24 mouse cellular contexts compared by ENCODE assay signal in the genomic region with DNA sequence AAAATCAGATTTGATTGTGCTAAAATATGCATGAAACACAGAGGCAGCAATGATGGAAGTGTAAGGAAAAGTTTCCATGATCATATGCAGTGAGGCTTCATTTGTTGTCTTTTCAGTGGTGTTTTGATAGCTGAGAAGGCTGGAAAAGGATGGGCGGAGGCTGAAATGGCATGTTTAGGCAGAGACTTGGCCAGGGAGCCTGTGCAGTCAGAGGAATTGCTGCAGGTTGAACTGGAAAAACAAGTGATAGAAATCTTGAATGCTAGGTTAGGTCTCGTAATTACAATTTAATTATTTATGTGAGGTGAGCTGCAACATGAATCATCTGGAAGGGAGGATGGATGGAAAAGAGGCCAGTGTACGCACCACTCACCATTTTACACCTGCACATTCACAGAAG. TPM values are rescaled to one million over a fixed set of nuclear protein-coding genes. Genes with fewer than 3 reads are reported as not detected.
DNase-seq lines count a peak whose midpoint lies in the region; ATAC-seq and TF ChIP-seq lines count a peak whose summit lies in the region.
"Had no signal": no experiment of that assay in that cellular context is flagged by ENCODE, and none has a peak within 500 bp of the region (broad histone marks: within the 10 kb centered on the region; RNA-seq: fewer than 3 reads in every experiment).

No protein-coding gene starts in this region.

- no peak overlapping the region for H3K9ac ChIP-seq in kidney, embryonic 15.5 days
- H3K9ac ChIP-seq in limb, embryonic 14.5 days (ENCODE audit: low read depth, low read length, severe bottlenecking) = no peak overlapping the region
- H3K9ac ChIP-seq in embryonic facial prominence, embryonic 15.5 days = no peak overlapping the region
- H3K9ac ChIP-seq in stomach, embryonic 16.5 days (ENCODE audit: low read length) = no peak overlapping the region
- H3K9ac ChIP-seq: heart, embryonic 13.5 days; hindbrain, embryonic 15.5 days had no signal

- TF ChIP-seq POLR2A in limb, embryonic 14.5 days (IDR thresholded peaks at IDR 0.05; ENCODE audit: borderline replicate concordance, extremely low read depth, insufficient read depth, insufficient read length) = no peak

- H3K4me1 ChIP-seq in kidney, embryonic 15.5 days = no peaks in the 10 kb centered on the region
- H3K4me1 ChIP-seq in limb, embryonic 14.5 days (ENCODE audit: control insufficient read depth, insufficient read depth, low read length) = no peaks in the 10 kb centered on the region
- H3K4me1 ChIP-seq in limb, embryonic 10.5 days = no peaks in the 10 kb centered on the region
- no peaks in the 10 kb centered on the region for H3K4me1 ChIP-seq in embryonic facial prominence, embryonic 15.5 days
- H3K4me1 ChIP-seq in stomach, embryonic 16.5 days (ENCODE audit: control insufficient read depth, insufficient read depth, low read length) = no peaks in the 10 kb centered on the region
- H3K4me1 ChIP-seq: heart, embryonic 13.5 days; hindbrain, embryonic 15.5 days had no signal

- H3K4me2 ChIP-seq in kidney, embryonic 15.5 days = no peak overlapping the region
- no peak overlapping the region for H3K4me2 ChIP-seq in limb, embryonic 14.5 days (replicated peaks; ENCODE audit: low read depth, low read length, severe bottlenecking)
- no peak overlapping the region for H3K4me2 ChIP-seq in embryonic facial prominence, embryonic 15.5 days (replicated peaks)
- H3K4me2 ChIP-seq in stomach, embryonic 16.5 days (ENCODE audit: low read depth, low read length) = no peak overlapping the region
- H3K4me2 ChIP-seq: heart, embryonic 13.5 days; hindbrain, embryonic 15.5 days had no signal

- no peaks in the 10 kb centered on the region for H3K36me3 ChIP-seq in kidney, embryonic 15.5 days
- no peaks in the 10 kb centered on the region for H3K36me3 ChIP-seq in limb, embryonic 14.5 days (ENCODE audit: control insufficient read depth, insufficient read depth, low read length)
- H3K36me3 ChIP-seq in limb, embryonic 10.5 days = no peaks in the 10 kb centered on the region
- H3K36me3 ChIP-seq in embryonic facial prominence, embryonic 15.5 days = no peaks in the 10 kb centered on the region
- H3K36me3 ChIP-seq in stomach, embryonic 16.5 days (ENCODE audit: control insufficient read depth, insufficient read depth, low read length) = no peaks in the 10 kb centered on the region
- H3K36me3 ChIP-seq: heart, embryonic 13.5 days; hindbrain, embryonic 15.5 days had no signal

- no peaks in the 10 kb centered on the region for H3K27me3 ChIP-seq in kidney, embryonic 15.5 days
- no peaks in the 10 kb centered on the region for H3K27me3 ChIP-seq in limb, embryonic 14.5 days (ENCODE audit: control insufficient read depth, insufficient read depth, low read length)
- H3K27me3 ChIP-seq in limb, embryonic 10.5 days (ENCODE audit: low read depth, poor library complexity, severe bottlenecking) = no peaks in the 10 kb centered on the region
- H3K27me3 ChIP-seq in embryonic facial prominence, embryonic 15.5 days = no peaks in the 10 kb centered on the region
- H3K27me3 ChIP-seq in stomach, embryonic 16.5 days (ENCODE audit: control insufficient read depth, insufficient read depth, low read length) = no peaks in the 10 kb centered on the region
- H3K27me3 ChIP-seq: CH12.LX; heart, embryonic 13.5 days; hindbrain, embryonic 15.5 days had no signal

- H3K4me3 ChIP-seq in kidney, embryonic 15.5 days (replicated peaks) = no peak overlapping the region
- H3K4me3 ChIP-seq in limb, embryonic 14.5 days (replicated peaks; ENCODE audit: low read length) = no peak overlapping the region
- no peak overlapping the region for H3K4me3 ChIP-seq in limb, embryonic 10.5 days
- H3K4me3 ChIP-seq in embryonic facial prominence, embryonic 15.5 days (replicated peaks) = no peak overlapping the region
- no peak overlapping the region for H3K4me3 ChIP-seq in stomach, embryonic 16.5 days (replicated peaks; ENCODE audit: low read length)
- H3K4me3 ChIP-seq: heart, embryonic 13.5 days; hindbrain, embryonic 15.5 days had no signal

- no peak overlapping the region; the same call in 1 of the 2 replicates for H3K27ac ChIP-seq in kidney, embryonic 15.5 days
- H3K27ac ChIP-seq in limb, embryonic 14.5 days (replicated peaks; ENCODE audit: low read depth, low read length) = no peak overlapping the region
- H3K27ac ChIP-seq in limb, embryonic 10.5 days = no peak overlapping the region
- 0 out of 2 replicates have a peak overlapping the region, but pooled peaks have one; percentile 58 for H3K27ac ChIP-seq in embryonic facial prominence, embryonic 15.5 days (replicated peaks)
- H3K27ac ChIP-seq in stomach, embryonic 16.5 days (ENCODE audit: low read length) = peak overlapping the region; percentile 26; the same call in 1 of the 2 replicates
- H3K27ac ChIP-seq: heart, embryonic 13.5 days; hindbrain, embryonic 15.5 days had no signal

- H3K9me3 ChIP-seq in kidney, embryonic 15.5 days (replicated peaks) = no peaks in the 10 kb centered on the region
- H3K9me3 ChIP-seq in limb, embryonic 14.5 days (ENCODE audit: control insufficient read depth, low read length) = no peaks in the 10 kb centered on the region
- no peaks in the 10 kb centered on the region for H3K9me3 ChIP-seq in limb, embryonic 10.5 days (replicated peaks)
- H3K9me3 ChIP-seq in embryonic facial prominence, embryonic 15.5 days (replicated peaks) = no peaks in the 10 kb centered on the region
- no peaks in the 10 kb centered on the region for H3K9me3 ChIP-seq in stomach, embryonic 16.5 days (replicated peaks; ENCODE audit: control insufficient read depth, low read length)
- H3K9me3 ChIP-seq: heart, embryonic 13.5 days; hindbrain, embryonic 15.5 days had no signal

- DNase-seq in kidney, adult 9 months = peak; percentile 9
- DNase-seq in limb, embryonic 14.5 days (ENCODE audit: low spot score) = peak; percentile 52
- DNase-seq in limb, embryonic 10.5 days (ENCODE audit: low spot score) = no peak
- no peak for DNase-seq in left cerebral cortex, postnatal 25 days (ENCODE audit: low spot score in 2 of 2)
- DNase-seq: adrenal gland, postnatal 25 days; cerebellum, adult 18-20 months; cerebellum, adult 9-11 months; cerebellum, postnatal 36 days; gastrocnemius, postnatal 36 days; heart, adult 11 months; heart, postnatal 36 days had no signal

- WGBS in kidney, embryonic 15.5 days = 55% methylated on average over 3 of the region's 3 CpGs
- 82% methylated on average over 3 of the region's 3 CpGs for WGBS in limb, embryonic 14.5 days
- 78% methylated on average over 3 of the region's 3 CpGs for WGBS in limb, embryonic 10.5 days
- WGBS in embryonic facial prominence, embryonic 15.5 days = 61% methylated on average over 3 of the region's 3 CpGs
- WGBS in stomach, embryonic 16.5 days = 57% methylated on average over 3 of the region's 3 CpGs

- intact Hi-C loops in left cerebral cortex, postnatal 25 days (cut with DNase I) = no loop called here

- no peak for ATAC-seq in kidney, embryonic 15.5 days (replicated peaks; ENCODE audit: low FRiP score)
- no peak for ATAC-seq in limb, embryonic 14.5 days (ENCODE audit: low FRiP score, low read depth)
- ATAC-seq in embryonic facial prominence, embryonic 15.5 days (ENCODE audit: insufficient number of reproducible peaks, low FRiP score, low TSS enrichment, low read depth) = no peak
- peak; percentile 37; the same call in 1 of the 2 replicates for ATAC-seq in stomach, embryonic 16.5 days (ENCODE audit: insufficient read depth, low FRiP score)
- ATAC-seq: activated CD4-positive, CD25-positive, alpha-beta regulatory T cell, adult 4 months; forebrain, embryonic 14.5 days; Patski had no signal

RNA-seq across cellular contexts. Expression of a gene that starts 27.3 kb away (rescaled TPM):
- polyA plus RNA-seq in kidney, embryonic 15.5 days (2015; fragmentation: Nextera tagmentation; extraction: Ambion mirVana) = not detected in 2 replicates
- not detected in 2 replicates for polyA plus RNA-seq in limb, embryonic 14.5 days (2012; rRNA removed)
- polyA plus RNA-seq in limb, embryonic 14.5 days (2014; fragmentation: Nextera tagmentation; extraction: Ambion mirVana) = not detected in 2 replicates
- polyA plus RNA-seq in limb, embryonic 10.5 days (2016; fragmentation: Nextera tagmentation; extraction: Ambion mirVana) = not detected in 2 replicates
- polyA plus RNA-seq in embryonic facial prominence, embryonic 15.5 days (2015; fragmentation: Nextera tagmentation; extraction: Ambion mirVana) = not detected in 2 replicates
- not detected in 2 replicates for polyA plus RNA-seq in stomach, embryonic 16.5 days (2015; fragmentation: Nextera tagmentation; extraction: Ambion mirVana)
- not detected for total RNA-seq in left cerebral cortex, postnatal 25 days (2021)
- total RNA-seq: adrenal gland, adult 18-20 months; adrenal gland, postnatal 25 days; CH12.LX; gastrocnemius, adult 8-10 months; gastrocnemius, postnatal 36 days; heart, postnatal 36 days had no signal
- polyA plus RNA-seq: activated CD4-positive, CD25-positive, alpha-beta regulatory T cell, adult 4 months; forebrain, embryonic 14.5 days; heart, embryonic 13.5 days; heart, postnatal 0 days; hindbrain, embryonic 11.5 days; hindbrain, embryonic 15.5 days; Patski had no signal

RNA-seq across cellular contexts. Expression of a gene that starts 45.8 kb away (rescaled TPM):
- not detected in 2 replicates for polyA plus RNA-seq in kidney, embryonic 15.5 days (2015; fragmentation: Nextera tagmentation; extraction: Ambion mirVana)
- polyA plus RNA-seq in limb, embryonic 14.5 days (2012; rRNA removed) = 0.19 and 0.29 TPM in 2 replicates
- 0.26 and 0.45 TPM in 2 replicates for polyA plus RNA-seq in limb, embryonic 14.5 days (2014; fragmentation: Nextera tagmentation; extraction: Ambion mirVana)
- polyA plus RNA-seq in limb, embryonic 10.5 days (2016; fragmentation: Nextera tagmentation; extraction: Ambion mirVana) = not detected in 2 replicates
- polyA plus RNA-seq in embryonic facial prominence, embryonic 15.5 days (2015; fragmentation: Nextera tagmentation; extraction: Ambion mirVana) = 0.12 TPM in 1 of 2 replicates, not detected in the other
- 33.7 and 51.7 TPM in 2 replicates for polyA plus RNA-seq in stomach, embryonic 16.5 days (2015; fragmentation: Nextera tagmentation; extraction: Ambion mirVana)
- not detected for total RNA-seq in left cerebral cortex, postnatal 25 days (2021)
- total RNA-seq: adrenal gland, adult 18-20 months; adrenal gland, postnatal 25 days; CH12.LX; gastrocnemius, adult 8-10 months; gastrocnemius, postnatal 36 days; heart, postnatal 36 days had no signal
- polyA plus RNA-seq: activated CD4-positive, CD25-positive, alpha-beta regulatory T cell, adult 4 months; forebrain, embryonic 14.5 days; heart, embryonic 13.5 days; hindbrain, embryonic 11.5 days; hindbrain, embryonic 15.5 days; Patski had no signal

RNA-seq across cellular contexts. Expression of a gene that starts 45.9 kb away (rescaled TPM):
- 2.6 and 6.3 TPM in 2 replicates for polyA plus RNA-seq in kidney, embryonic 15.5 days (2015; fragmentation: Nextera tagmentation; extraction: Ambion mirVana)
- polyA plus RNA-seq in limb, embryonic 14.5 days (2012; rRNA removed) = 10.2 and 21.5 TPM in 2 replicates
- polyA plus RNA-seq in limb, embryonic 14.5 days (2014; fragmentation: Nextera tagmentation; extraction: Ambion mirVana) = 9.4 and 9.7 TPM in 2 replicates
- polyA plus RNA-seq in limb, embryonic 10.5 days (2016; fragmentation: Nextera tagmentation; extraction: Ambion mirVana) = 0.21 TPM in 1 of 2 replicates, not detected in the other
- polyA plus RNA-seq in embryonic facial prominence, embryonic 15.5 days (2015; fragmentation: Nextera tagmentation; extraction: Ambion mirVana) = 2.5 and 6.2 TPM in 2 replicates
- polyA plus RNA-seq in stomach, embryonic 16.5 days (2015; fragmentation: Nextera tagmentation; extraction: Ambion mirVana) = 2,249 and 3,769 TPM in 2 replicates
- not detected for total RNA-seq in left cerebral cortex, postnatal 25 days (2021)
- total RNA-seq: adrenal gland, adult 18-20 months; adrenal gland, postnatal 25 days; CH12.LX; gastrocnemius, adult 8-10 months; gastrocnemius, postnatal 36 days had no signal
- polyA plus RNA-seq: activated CD4-positive, CD25-positive, alpha-beta regulatory T cell, adult 4 months; forebrain, embryonic 14.5 days had no signal

RNA-seq across cellular contexts. Expression of a gene that starts 46.1 kb away (rescaled TPM):
- polyA plus RNA-seq in kidney, embryonic 15.5 days (2015; fragmentation: Nextera tagmentation; extraction: Ambion mirVana) = not detected in 2 replicates
- polyA plus RNA-seq in limb, embryonic 14.5 days (2012; rRNA removed) = 0.09 and 0.29 TPM in 2 replicates
- polyA plus RNA-seq in limb, embryonic 14.5 days (2014; fragmentation: Nextera tagmentation; extraction: Ambion mirVana) = 3.0 and 6.2 TPM in 2 replicates
- not detected in 2 replicates for polyA plus RNA-seq in limb, embryonic 10.5 days (2016; fragmentation: Nextera tagmentation; extraction: Ambion mirVana)
- polyA plus RNA-seq in embryonic facial prominence, embryonic 15.5 days (2015; fragmentation: Nextera tagmentation; extraction: Ambion mirVana) = 44.2 and 62.6 TPM in 2 replicates
- not detected in 2 replicates for polyA plus RNA-seq in stomach, embryonic 16.5 days (2015; fragmentation: Nextera tagmentation; extraction: Ambion mirVana)
- not detected for total RNA-seq in left cerebral cortex, postnatal 25 days (2021)
- total RNA-seq: adrenal gland, adult 18-20 months; adrenal gland, postnatal 25 days; CH12.LX; gastrocnemius, adult 8-10 months; gastrocnemius, postnatal 36 days; heart, postnatal 36 days had no signal
- polyA plus RNA-seq: forebrain, embryonic 14.5 days; heart, embryonic 13.5 days; heart, postnatal 0 days; hindbrain, embryonic 11.5 days; hindbrain, embryonic 15.5 days; Patski had no signal

Comparison
In these comparisons a context has a peak if more than half of its experiments do, and no peak if none do; other contexts are left out.
1. DNase-seq: peak in kidney, adult 9 months (single experiment) and limb, embryonic 14.5 days (single experiment); none in limb, embryonic 10.5 days (single experiment) and left cerebral cortex, postnatal 25 days (0 of 2).
2. H3K27ac ChIP-seq: peak in embryonic facial prominence, embryonic 15.5 days (single experiment) and stomach, embryonic 16.5 days (single experiment); none in kidney, embryonic 15.5 days (single experiment), limb, embryonic 14.5 days (single experiment) and limb, embryonic 10.5 days (single experiment).
3. RNA of a gene that starts 45.8 kb away (polyA plus RNA-seq): 33.7 to 51.7 TPM in stomach, embryonic 16.5 days; 0.19 to 0.45 TPM in limb, embryonic 14.5 days, 0.12 TPM in embryonic facial prominence, embryonic 15.5 days, not detected in kidney, embryonic 15.5 days and not detected in limb, embryonic 10.5 days; every median in the first group is over 10 times any median in the second.
4. RNA of a gene that starts 45.9 kb away (polyA plus RNA-seq): 2,249 to 3,769 TPM in stomach, embryonic 16.5 days; 9.4 to 21.5 TPM in limb, embryonic 14.5 days, 2.5 to 6.2 TPM in embryonic facial prominence, embryonic 15.5 days, 2.6 to 6.3 TPM in kidney, embryonic 15.5 days and 0.21 TPM in limb, embryonic 10.5 days; every median in the first group is over 10 times any median in the second.